Comparison of ENCODE assay signal across 13 mouse cellular contexts in genomic region chr19:19246837-19247560, GRCm38 (mm10).
DNase-seq lines count a peak whose midpoint lies in the region; ATAC-seq lines count a peak whose summit lies in the region.
"Had no signal": no experiment of that assay in that cellular context is flagged by ENCODE, and none has a peak within 500 bp of the region (broad histone marks: within the 10 kb centered on the region; RNA-seq: fewer than 3 reads in every experiment).

No protein-coding gene starts in this region.

- H3K4me1 ChIP-seq in forebrain, embryonic 16.5 days (replicated peaks; ENCODE audit: control insufficient read depth, insufficient read depth, low read length): no peaks in the 10 kb centered on the region
- H3K4me1 ChIP-seq in midbrain, embryonic 16.5 days (ENCODE audit: control insufficient read depth, insufficient read depth, low read length): no peaks in the 10 kb centered on the region
- H3K4me1 ChIP-seq: embryonic facial prominence, embryonic 13.5 days; limb, embryonic 13.5 days; neural tube, embryonic 12.5 days had no signal

- H3K9ac ChIP-seq in forebrain, embryonic 16.5 days (replicated peaks; ENCODE audit: low read depth, low read length): no peak overlapping the region
- no peak overlapping the region for H3K9ac ChIP-seq in midbrain, embryonic 16.5 days (ENCODE audit: low read depth, low read length)
- H3K9ac ChIP-seq: embryonic facial prominence, embryonic 13.5 days; limb, embryonic 13.5 days; neural tube, embryonic 12.5 days had no signal

- H3K27ac ChIP-seq in forebrain, embryonic 16.5 days (ENCODE audit: low read length): no peak overlapping the region
- H3K27ac ChIP-seq in midbrain, embryonic 16.5 days (ENCODE audit: low read length): no peak overlapping the region
- H3K27ac ChIP-seq: embryonic facial prominence, embryonic 13.5 days; limb, embryonic 13.5 days; neural tube, embryonic 12.5 days had no signal

- no peak overlapping the region for H3K4me3 ChIP-seq in forebrain, embryonic 16.5 days (replicated peaks; ENCODE audit: low read length)
- no peak overlapping the region for H3K4me3 ChIP-seq in midbrain, embryonic 16.5 days (ENCODE audit: low read depth, low read length)
- H3K4me3 ChIP-seq: embryonic facial prominence, embryonic 13.5 days; limb, embryonic 13.5 days; neural tube, embryonic 12.5 days had no signal

- H3K27me3 ChIP-seq in forebrain, embryonic 16.5 days (replicated peaks; ENCODE audit: control insufficient read depth, insufficient read depth, low read length): no peaks in the 10 kb centered on the region
- no peaks in the 10 kb centered on the region for H3K27me3 ChIP-seq in midbrain, embryonic 16.5 days (ENCODE audit: control insufficient read depth, insufficient read depth, low read depth, low read length)
- H3K27me3 ChIP-seq: embryonic facial prominence, embryonic 13.5 days; limb, embryonic 13.5 days; neural tube, embryonic 12.5 days had no signal

- 46% methylated on average over 5 of the region's 5 CpGs for WGBS in forebrain, embryonic 16.5 days
- 52% methylated on average over 5 of the region's 5 CpGs for WGBS in midbrain, embryonic 16.5 days

- no peaks in the 10 kb centered on the region for H3K36me3 ChIP-seq in forebrain, embryonic 16.5 days (ENCODE audit: control insufficient read depth, insufficient read depth)
- H3K36me3 ChIP-seq in midbrain, embryonic 16.5 days (ENCODE audit: control insufficient read depth, insufficient read depth, low read length): no peaks in the 10 kb centered on the region
- H3K36me3 ChIP-seq: embryonic facial prominence, embryonic 13.5 days; limb, embryonic 13.5 days; neural tube, embryonic 12.5 days had no signal

- H3K4me2 ChIP-seq in forebrain, embryonic 16.5 days (ENCODE audit: low read length): no peak overlapping the region
- H3K4me2 ChIP-seq in midbrain, embryonic 16.5 days (ENCODE audit: low read length): no peak overlapping the region
- H3K4me2 ChIP-seq: embryonic facial prominence, embryonic 13.5 days; limb, embryonic 13.5 days; neural tube, embryonic 12.5 days had no signal

- ATAC-seq in forebrain, embryonic 16.5 days: peak; percentile 52; the same call in 1 of the 2 replicates
- 0 out of 2 replicates have a peak, but pooled peaks have one; percentile 54 for ATAC-seq in midbrain, embryonic 16.5 days
- no peak for ATAC-seq in CD4-positive, CD25-positive, alpha-beta regulatory T cell, adult 4 months

- DNase-seq in MN1 (ENCODE audit: low spot score) (peak; percentile 26), liver (no peak)
- DNase-seq in brain, adult 2 months (ENCODE audit: low read depth, low spot score): peak; percentile 57
- DNase-seq in adrenal gland, adult 18-20 months (ENCODE audit: low spot score in 2 of 2): no peak
- no peak for DNase-seq in thymus, postnatal 25 days
- DNase-seq: layer of hippocampus, adult 9-11 months; lung, postnatal 14 days had no signal

- H3K9me3 ChIP-seq in forebrain, embryonic 16.5 days (ENCODE audit: control insufficient read depth, low read length): no peaks in the 10 kb centered on the region
- no peaks in the 10 kb centered on the region for H3K9me3 ChIP-seq in midbrain, embryonic 16.5 days (replicated peaks; ENCODE audit: control insufficient read depth, low read length, poor library complexity, severe bottlenecking)
- H3K9me3 ChIP-seq: embryonic facial prominence, embryonic 13.5 days; limb, embryonic 13.5 days; neural tube, embryonic 12.5 days had no signal

Comparison
In these comparisons a context has a peak if more than half of its experiments do, and no peak if none do; other contexts are left out.
1. DNase-seq: peak in MN1 (single experiment) and brain, adult 2 months (single experiment); none in adrenal gland, adult 18-20 months (0 of 2), thymus, postnatal 25 days (single experiment) and liver (single experiment).